Mouse (Mus musculus): ENCODE measurements around the gene Pde8b. TPM values are rescaled to one million over a fixed set of nuclear protein-coding genes. Genes with fewer than 3 reads are reported as not detected.

Pde8b gene
- total and polyA plus RNA-seq, 2 experiments from 2014 or later: 7.1 to 23.6 TPM

DNA sequence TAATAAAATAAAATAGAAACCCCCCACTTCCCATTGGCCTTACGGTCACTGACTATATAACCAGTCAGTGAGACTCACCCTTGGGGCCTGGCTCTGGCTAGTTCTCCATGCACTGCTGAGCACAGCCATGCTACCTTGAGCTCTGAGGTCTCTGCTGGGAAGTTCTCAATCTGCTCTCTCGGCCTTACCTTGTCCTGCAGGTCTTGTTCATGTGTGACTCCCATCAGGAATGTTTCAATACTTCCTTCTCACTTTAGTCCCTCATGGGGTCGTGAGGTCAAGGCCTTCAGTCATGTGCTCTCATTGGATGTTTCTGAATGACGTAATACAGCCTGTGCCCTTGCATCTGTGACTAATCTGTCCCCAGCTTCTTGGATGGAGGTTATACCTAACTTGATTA is 191.3 kb downstream of the Pde8b start:
- Histone ChIP-seq H3K9ac (replicated peaks; ENCODE audit: low read length, poor library complexity, severe bottlenecking) (no peak overlapping the region), H3K27ac (ENCODE audit: low read depth, low read length) (no peak overlapping the region), H3K4me3 (ENCODE audit: low read depth, low read length) (no peak overlapping the region), H3K36me3 (ENCODE audit: insufficient read depth, low read length) (no peaks in the 10 kb centered on the region), H3K27me3 (ENCODE audit: insufficient read depth, low read length) (no peaks in the 10 kb centered on the region; the same call in 1 of the 2 replicates), H3K4me2 (ENCODE audit: low read depth, low read length, poor library complexity, severe bottlenecking) (no peak overlapping the region), H3K4me1 (ENCODE audit: insufficient read depth, low read length) (no peaks in the 10 kb centered on the region), H3K9me3 (ENCODE audit: low read length) (no peaks in the 10 kb centered on the region)
- TF ChIP-seq CTCF (IDR thresholded peaks at IDR 0.05): no peak
- DNase-seq (ENCODE audit: low spot score) (no peak), ATAC-seq (ENCODE audit: low FRiP score) (no peak)
- WGBS: 90% methylated on average over 4 of the region's 4 CpGs

DNA sequence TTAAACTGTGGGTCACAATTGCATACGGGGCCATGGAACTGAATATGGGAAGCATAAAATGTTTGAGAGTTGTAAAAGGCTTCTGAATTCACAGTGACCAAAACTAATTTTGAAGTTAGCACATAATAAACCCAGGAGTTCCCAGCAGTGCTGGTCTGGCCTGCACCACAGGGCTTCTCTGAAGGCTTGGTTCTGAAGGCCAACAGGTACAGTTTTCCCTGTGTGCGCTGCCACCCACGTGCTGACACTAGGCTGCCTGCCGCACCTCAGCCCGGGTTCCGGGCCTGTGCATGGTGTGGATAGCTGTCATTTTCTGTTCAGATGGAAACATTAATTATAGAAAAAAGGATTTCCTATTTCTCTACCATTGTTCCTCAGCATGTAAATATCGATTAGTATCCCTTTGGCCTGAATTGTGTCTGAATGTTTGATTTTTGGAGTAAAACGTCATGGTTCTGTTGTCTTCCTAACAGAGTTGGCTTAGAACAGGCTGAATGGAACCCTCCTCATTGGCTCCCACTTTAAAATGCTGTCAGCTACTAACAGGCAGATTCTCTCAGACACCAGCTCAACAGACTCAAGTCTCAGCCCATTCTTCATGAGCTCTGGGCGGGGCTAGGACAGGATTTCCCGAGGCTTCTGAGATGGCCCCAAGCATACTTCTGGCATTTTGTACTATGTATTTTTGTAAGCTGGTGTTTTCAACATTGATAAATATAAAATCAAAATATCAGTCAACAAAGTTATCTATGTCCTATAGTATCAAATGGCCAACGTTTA is 193.4 kb downstream of the Pde8b start:
- DNase-seq (ENCODE audit: low spot score) (no peak), ATAC-seq (ENCODE audit: low FRiP score) (no peak)
- 82% methylated on average over 11 of the region's 11 CpGs for WGBS
- H3K9me3 ChIP-seq (ENCODE audit: low read length): no peaks in the 10 kb centered on the region
- H3K36me3 ChIP-seq (ENCODE audit: insufficient read depth, low read length): no peaks in the 10 kb centered on the region
- no peak for TF ChIP-seq CTCF (IDR thresholded peaks at IDR 0.05)
- no peaks in the 10 kb centered on the region for H3K4me1 ChIP-seq (ENCODE audit: insufficient read depth, low read length)
- no peak overlapping the region for H3K4me2 ChIP-seq (ENCODE audit: low read depth, low read length, poor library complexity, severe bottlenecking)
- H3K4me3 ChIP-seq (ENCODE audit: low read depth, low read length): no peak overlapping the region
- no peaks in the 10 kb centered on the region; the same call in 1 of the 2 replicates for H3K27me3 ChIP-seq (ENCODE audit: insufficient read depth, low read length)
- no peak overlapping the region for H3K9ac ChIP-seq (replicated peaks; ENCODE audit: low read length, poor library complexity, severe bottlenecking)
- no peak overlapping the region for H3K27ac ChIP-seq (ENCODE audit: low read depth, low read length)

DNA sequence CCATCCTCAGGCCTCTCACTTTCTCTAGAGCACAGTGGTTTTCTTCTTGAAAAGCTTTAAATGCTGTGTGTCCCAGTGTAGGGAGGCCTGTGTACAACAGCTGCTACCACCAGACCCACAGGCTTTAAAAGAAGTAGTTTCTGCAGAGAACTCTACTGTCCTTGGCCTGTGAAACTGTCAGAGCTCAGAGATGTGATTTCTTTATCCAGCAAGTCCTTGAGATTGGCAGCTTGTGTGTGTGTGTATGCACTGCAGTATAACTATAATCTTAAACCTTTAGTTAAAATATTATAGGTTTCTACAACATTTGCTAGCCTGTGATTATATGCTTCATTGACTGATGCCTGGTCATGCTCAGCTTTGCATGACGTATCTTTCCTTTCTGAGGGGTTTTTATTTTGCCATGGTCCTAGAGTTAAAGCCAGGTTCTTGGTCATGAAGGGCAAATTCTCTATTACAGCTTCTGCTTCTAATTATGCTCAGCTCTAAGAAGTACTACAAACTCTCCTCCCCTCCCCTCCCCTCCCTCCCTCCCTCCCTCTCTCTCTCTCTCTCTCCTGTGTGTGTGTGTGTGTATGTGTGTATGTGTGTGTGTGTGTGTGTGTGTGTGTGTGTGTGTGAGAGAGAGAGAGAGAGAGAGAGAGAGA is 194.3 kb downstream of the Pde8b start:
- Histone ChIP-seq H3K27ac (ENCODE audit: low read depth, low read length) (no peak overlapping the region), H3K9me3 (ENCODE audit: low read length) (no peaks in the 10 kb centered on the region), H3K36me3 (ENCODE audit: insufficient read depth, low read length) (no peaks in the 10 kb centered on the region), H3K27me3 (ENCODE audit: insufficient read depth, low read length) (no peaks in the 10 kb centered on the region; the same call in 1 of the 2 replicates), H3K4me3 (ENCODE audit: low read depth, low read length) (no peak overlapping the region), H3K4me1 (ENCODE audit: insufficient read depth, low read length) (no peaks in the 10 kb centered on the region), H3K4me2 (ENCODE audit: low read depth, low read length, poor library complexity, severe bottlenecking) (no peak overlapping the region), H3K9ac (replicated peaks; ENCODE audit: low read length, poor library complexity, severe bottlenecking) (no peak overlapping the region)
- TF ChIP-seq CTCF (IDR thresholded peaks at IDR 0.05): no peak
- no peak for DNase-seq (ENCODE audit: low spot score)
- no peak for ATAC-seq (ENCODE audit: low FRiP score)
- WGBS: 73% methylated on average over 1 of the region's 1 CpGs

DNA sequence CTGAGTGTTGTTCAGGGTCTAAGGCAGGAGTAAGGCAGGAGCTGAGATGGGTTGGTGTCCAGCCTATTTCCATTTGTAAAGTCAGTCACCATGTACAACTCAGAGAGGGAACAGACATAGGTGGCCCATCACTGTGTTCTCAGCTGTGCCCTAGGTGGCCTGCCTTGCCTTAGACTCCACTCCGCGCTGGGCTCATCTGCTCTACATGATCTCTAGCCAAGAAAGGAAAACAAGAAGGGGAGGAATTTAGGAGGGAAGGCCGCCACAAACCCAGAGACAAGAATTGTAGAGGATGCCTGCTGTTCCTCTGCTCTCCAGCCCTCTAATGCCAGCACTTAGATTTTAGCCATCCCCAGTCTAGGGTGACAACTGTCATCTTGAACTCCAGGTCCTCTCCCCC is 197.7 kb downstream of the Pde8b start:
- Histone ChIP-seq H3K4me3 (ENCODE audit: low read depth, low read length) (no peak overlapping the region), H3K36me3 (ENCODE audit: insufficient read depth, low read length) (no peaks in the 10 kb centered on the region), H3K4me1 (ENCODE audit: insufficient read depth, low read length) (no peaks in the 10 kb centered on the region), H3K4me2 (ENCODE audit: low read depth, low read length, poor library complexity, severe bottlenecking) (no peak overlapping the region), H3K9ac (replicated peaks; ENCODE audit: low read length, poor library complexity, severe bottlenecking) (no peak overlapping the region), H3K9me3 (ENCODE audit: low read length) (no peaks in the 10 kb centered on the region), H3K27me3 (ENCODE audit: insufficient read depth, low read length) (no peaks in the 10 kb centered on the region; the same call in 1 of the 2 replicates), H3K27ac (ENCODE audit: low read depth, low read length) (no peak overlapping the region)
- WGBS: 92% methylated on average over 3 of the region's 3 CpGs
- no peak for TF ChIP-seq CTCF (IDR thresholded peaks at IDR 0.05)
- no peak for ATAC-seq (ENCODE audit: low FRiP score)
- DNase-seq (ENCODE audit: low spot score): no peak

DNA sequence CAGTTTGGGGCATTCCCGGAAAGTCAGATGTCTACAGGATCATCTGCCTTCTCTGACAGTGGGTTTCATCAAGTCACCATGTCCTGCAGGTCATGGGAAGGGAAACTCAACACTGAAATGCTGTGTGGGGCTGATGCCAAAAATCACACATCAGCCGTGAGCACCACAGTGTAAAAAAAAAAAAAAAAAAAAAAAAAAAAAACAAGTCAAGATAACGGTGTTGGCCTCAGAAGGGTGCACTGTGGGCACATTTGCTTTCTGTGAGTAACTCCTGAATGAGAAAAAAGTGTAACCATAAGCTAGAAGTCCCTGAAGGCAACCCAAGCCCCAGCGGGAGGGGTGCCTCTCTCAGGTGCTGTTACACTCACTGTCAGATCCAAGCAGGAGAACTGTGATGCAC is 199.7 kb downstream of the Pde8b start:
- Histone ChIP-seq H3K9me3 (ENCODE audit: low read length) (no peaks in the 10 kb centered on the region), H3K4me1 (ENCODE audit: insufficient read depth, low read length) (no peaks in the 10 kb centered on the region), H3K4me2 (ENCODE audit: low read depth, low read length, poor library complexity, severe bottlenecking) (no peak overlapping the region), H3K36me3 (ENCODE audit: insufficient read depth, low read length) (no peaks in the 10 kb centered on the region), H3K9ac (replicated peaks; ENCODE audit: low read length, poor library complexity, severe bottlenecking) (no peak overlapping the region), H3K27ac (ENCODE audit: low read depth, low read length) (no peak overlapping the region), H3K4me3 (ENCODE audit: low read depth, low read length) (no peak overlapping the region), H3K27me3 (ENCODE audit: insufficient read depth, low read length) (no peaks in the 10 kb centered on the region; the same call in 1 of the 2 replicates)
- no peak for DNase-seq (ENCODE audit: low spot score)
- 90% methylated on average over 4 of the region's 4 CpGs for WGBS
- no peak for TF ChIP-seq CTCF (IDR thresholded peaks at IDR 0.05)
- ATAC-seq (ENCODE audit: low FRiP score): no peak

DNA sequence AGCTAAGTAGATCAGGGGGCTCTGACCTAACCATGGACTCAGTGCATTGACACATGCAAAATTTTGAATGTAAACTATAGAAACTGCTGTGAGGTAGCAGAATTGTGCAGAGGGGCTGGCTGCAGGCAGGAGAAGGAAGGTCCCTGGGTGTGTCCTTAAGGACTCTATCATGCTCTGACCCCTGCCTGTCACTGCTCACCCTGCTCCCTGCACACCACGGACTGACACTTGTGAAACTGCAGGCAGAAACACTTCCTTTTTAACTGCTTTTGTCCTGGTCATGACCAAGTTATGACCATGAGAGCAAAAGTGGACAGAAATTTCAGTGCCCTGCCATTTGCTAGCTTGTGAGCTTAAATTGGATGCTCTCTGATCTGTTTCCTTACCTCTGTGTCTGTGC is 206.0 kb downstream of the Pde8b start:
- H3K36me3 ChIP-seq (ENCODE audit: insufficient read depth, low read length): no peaks in the 10 kb centered on the region; the same call in 1 of the 2 replicates
- no peaks in the 10 kb centered on the region for H3K9me3 ChIP-seq (ENCODE audit: low read length)
- TF ChIP-seq CTCF (IDR thresholded peaks at IDR 0.05): no peak
- no peak overlapping the region for H3K9ac ChIP-seq (replicated peaks; ENCODE audit: low read length, poor library complexity, severe bottlenecking)
- ATAC-seq (ENCODE audit: low FRiP score): no peak
- H3K27ac ChIP-seq (ENCODE audit: low read depth, low read length): no peak overlapping the region
- H3K4me3 ChIP-seq (ENCODE audit: low read depth, low read length): no peak overlapping the region
- DNase-seq (ENCODE audit: low spot score): no peak
- H3K4me2 ChIP-seq (ENCODE audit: low read depth, low read length, poor library complexity, severe bottlenecking): no peak overlapping the region
- H3K4me1 ChIP-seq (ENCODE audit: insufficient read depth, low read length): no peaks in the 10 kb centered on the region
- no peaks in the 10 kb centered on the region for H3K27me3 ChIP-seq (ENCODE audit: insufficient read depth, low read length)
- 74% methylated on average over 1 of the region's 1 CpGs for WGBS

All from midbrain, postnatal 0 days (tissue).